Mouse (Mus musculus) liver, adult 2 months (tissue): ENCODE results near the gene Frmd4a. TPM values are rescaled to one million over a fixed set of nuclear protein-coding genes. Genes with fewer than 3 reads are reported as not detected.
"Not testable (repeated sequence)": the region's sequence is repeated elsewhere in the genome, so short reads cannot be mapped to it uniquely, and the experiment has no call there.

Source experiments
- DNase-seq: peaks from one replicate; pipeline ENCODE4 v3.0.0-alpha.2; 2011; ENCODE audit warnings: low read depth, low spot score; ENCODE audit errors: extremely low read depth
- H3K27ac ChIP-seq: fragments of 200-500 bp; replicated peaks from 2 replicates; pipeline ENCODE4 v1.5.1; 2012; ENCODE audit warnings: low read depth, mild to moderate bottlenecking, control low read depth, inconsistent platforms, low read length; ENCODE audit not compliant: insufficient read depth
- H3K27me3 ChIP-seq: fragments of 200-500 bp; 2 replicates; pipeline ENCODE4 v1.6.1; 2012; ENCODE audit warnings: mild to moderate bottlenecking, moderate library complexity, low read length, inconsistent platforms; ENCODE audit not compliant: control insufficient read depth, insufficient read depth
- H3K36me3 ChIP-seq: fragments of 200-500 bp; 2 replicates; pipeline ENCODE4 v1.6.1; 2012; ENCODE audit warnings: low read length, inconsistent platforms; ENCODE audit not compliant: control insufficient read depth, insufficient read depth
- H3K4me1 ChIP-seq: fragments of 200-500 bp; 2 replicates; pipeline ENCODE4 v1.6.1; 2011; ENCODE audit warnings: low read length; ENCODE audit not compliant: control insufficient read depth, insufficient read depth
- H3K4me3 ChIP-seq: fragments of 200-500 bp; 2 replicates; pipeline ENCODE4 v1.5.1; 2011; ENCODE audit warnings: low read depth, mild to moderate bottlenecking, control low read depth, low read length, moderate library complexity; ENCODE audit not compliant: insufficient read depth
- H3K79me2 ChIP-seq: fragments of 200-500 bp; 2 replicates; pipeline ENCODE4 v1.6.1; 2012; ENCODE audit warnings: inconsistent platforms, mild to moderate bottlenecking, low read length, moderate library complexity; ENCODE audit not compliant: control insufficient read depth, insufficient read depth
- H3K9ac ChIP-seq: fragments of 200-500 bp; 2 replicates; pipeline ENCODE4 v1.6.1; 2012; ENCODE audit warnings: low read depth, mild to moderate bottlenecking, control low read depth, inconsistent platforms, low read length
- CTCF ChIP-seq: fragments of 200-500 bp; IDR thresholded peaks from 2 replicates; pipeline ENCODE4 v1.5.1; 2011; ENCODE audit warnings: low read depth, low read length, control low read depth
- POLR2A ChIP-seq: fragments of 200-500 bp; IDR thresholded peaks from 2 replicates; pipeline ENCODE4 v1.6.1; 2011; ENCODE audit warnings: low read length, control low read depth; ENCODE audit not compliant: insufficient read depth; ENCODE audit errors: extremely low read depth
- WGBS: fragments of 180-500 bp; shearing (Covaris S2); methylation state at CpG from one replicate; pipeline ENCODE4 v1.1.7; 2018; 5-methylcytosine and 5-hydroxymethylcytosine counted together
- polyA plus RNA-seq: library from polyadenylated mRNA; depleted of rRNA; stranded (reverse); fragments of >200 nt; gene quantifications from 2 replicates; pipeline ENCODE4 v1.2.3, GENCODE M21; 2012
- total RNA-seq: library from RNA; depleted of rRNA; stranded (reverse); fragments of >200 nt; gene quantifications from 2 replicates; pipeline ENCODE4 v1.2.3, GENCODE M21; 2014

Frmd4a gene
- total and polyA plus RNA-seq, 2 experiments, result 2.1 to 3.1 TPM

- WGBS, result 23% methylated on average over 8 of the region's 8 CpGs
- Histone ChIP-seq H3K27ac (peak overlapping the region; percentile 74), H3K36me3 (no peaks in the 10 kb centered on the region), H3K9ac (peak overlapping the region; percentile 47), H3K27me3 (no peaks in the 10 kb centered on the region), H3K79me2 (peaks cover 6% of the 10 kb centered on the region; the same call in 1 of the 2 replicates), H3K4me1 (0 out of 2 replicates have a peak, but pooled peaks cover 6% of the 10 kb centered on the region), H3K4me3 (peak overlapping the region; percentile 57)
- no peak for DNase-seq
- TF ChIP-seq POLR2A, result no peak
- no peak for TF ChIP-seq CTCF
Observed at GRCm38 (mm10) chr2:4558651-4559203, 541.2 kb downstream of the Frmd4a start.

- Histone ChIP-seq H3K36me3 (no peaks in the 10 kb centered on the region), H3K4me3 (peak overlapping the region; percentile 57), H3K27ac (peak overlapping the region; percentile 74), H3K9ac (peak overlapping the region; percentile 47), H3K27me3 (no peaks in the 10 kb centered on the region), H3K79me2 (peaks cover 6% of the 10 kb centered on the region; the same call in 1 of the 2 replicates), H3K4me1 (0 out of 2 replicates have a peak, but pooled peaks cover 6% of the 10 kb centered on the region)
- DNase-seq, result peak; percentile 64
- WGBS, result under 1% methylated on average over 27 of the region's 27 CpGs
- TF ChIP-seq POLR2A (no peak), CTCF (no peak)
Observed at GRCm38 (mm10) chr2:4559211-4559882, 541.8 kb downstream of the Frmd4a start.

GRCm38 (mm10) chr2:4559883-4560247 is 542.3 kb downstream of the Frmd4a start:
- under 1% methylated on average over 8 of the region's 8 CpGs for WGBS
- H3K27ac ChIP-seq, result peak overlapping the region; percentile 74
- peak overlapping the region; percentile 47 for H3K9ac ChIP-seq
- peak overlapping the region; percentile 57 for H3K4me3 ChIP-seq
- H3K4me1 ChIP-seq, result 0 out of 2 replicates have a peak, but pooled peaks cover 6% of the 10 kb centered on the region
- DNase-seq, result peak; percentile 31
- H3K79me2 ChIP-seq, result peaks cover 6% of the 10 kb centered on the region; the same call in 1 of the 2 replicates
- no peaks in the 10 kb centered on the region for H3K36me3 ChIP-seq
- TF ChIP-seq CTCF (no peak), POLR2A (no peak)
- H3K27me3 ChIP-seq, result no peaks in the 10 kb centered on the region

- not testable (repeated sequence) for H3K27me3 ChIP-seq, DNase-seq, H3K79me2 ChIP-seq, H3K4me1 ChIP-seq, H3K36me3 ChIP-seq
- WGBS, result 40% methylated on average over 2 of the region's 2 CpGs
- Histone ChIP-seq H3K9ac (peak overlapping the region; percentile 24; the same call in 1 of the 2 replicates), H3K27ac (peak overlapping the region; percentile 74), H3K4me3 (peak overlapping the region; percentile 52)
Observed at GRCm38 (mm10) chr2:4560516-4560915, 543.0 kb downstream of the Frmd4a start.

- Histone ChIP-seq H3K36me3 (no peaks in the 10 kb centered on the region), H3K4me3 (peak overlapping the region; percentile 52), H3K9ac (peak overlapping the region; percentile 65), H3K79me2 (peaks cover 6% of the 10 kb centered on the region; the same call in 1 of the 2 replicates), H3K27me3 (no peaks in the 10 kb centered on the region), H3K4me1 (peaks cover 6% of the 10 kb centered on the region; the same call in 1 of the 2 replicates), H3K27ac (peak overlapping the region; percentile 27)
- WGBS, result 51% methylated on average over 5 of the region's 5 CpGs
- TF ChIP-seq POLR2A (no peak), CTCF (no peak)
- no peak for DNase-seq
Observed at GRCm38 (mm10) chr2:4561196-4561595, 543.7 kb downstream of the Frmd4a start.

GRCm38 (mm10) chr2:4562373-4562772 is 544.9 kb downstream of the Frmd4a start:
- peak overlapping the region; percentile 22; the same call in 1 of the 2 replicates for H3K4me3 ChIP-seq
- no peak for DNase-seq
- H3K27me3 ChIP-seq, result no peaks in the 10 kb centered on the region
- peaks cover 6% of the 10 kb centered on the region; the same call in 1 of the 2 replicates for H3K79me2 ChIP-seq
- no peak overlapping the region for H3K27ac ChIP-seq
- H3K9ac ChIP-seq, result 0 out of 2 replicates have a peak overlapping the region, but pooled peaks have one; percentile 23
- TF ChIP-seq POLR2A (no peak), CTCF (no peak)
- 87% methylated on average over 3 of the region's 3 CpGs for WGBS
- H3K36me3 ChIP-seq, result no peaks in the 10 kb centered on the region
- peaks cover 6% of the 10 kb centered on the region for H3K4me1 ChIP-seq
